Mouse (Mus musculus): ENCODE measurements around the gene Zcrb1.
A peak's percentile ranks its signal among the peaks of the same experiment; 100 is the strongest.

Zcrb1 gene

GRCm38 (mm10) chr15:93371838-93372237 lies 26.3 kb downstream of the Zcrb1 start:
- no peak for DNase-seq (ENCODE audit: low spot score in 2 of 2)

- DNase-seq (ENCODE audit: low spot score in 2 of 2) = no peak
Measured at GRCm38 (mm10) chr15:93368558-93368957, 29.6 kb downstream of the Zcrb1 start.

DNA sequence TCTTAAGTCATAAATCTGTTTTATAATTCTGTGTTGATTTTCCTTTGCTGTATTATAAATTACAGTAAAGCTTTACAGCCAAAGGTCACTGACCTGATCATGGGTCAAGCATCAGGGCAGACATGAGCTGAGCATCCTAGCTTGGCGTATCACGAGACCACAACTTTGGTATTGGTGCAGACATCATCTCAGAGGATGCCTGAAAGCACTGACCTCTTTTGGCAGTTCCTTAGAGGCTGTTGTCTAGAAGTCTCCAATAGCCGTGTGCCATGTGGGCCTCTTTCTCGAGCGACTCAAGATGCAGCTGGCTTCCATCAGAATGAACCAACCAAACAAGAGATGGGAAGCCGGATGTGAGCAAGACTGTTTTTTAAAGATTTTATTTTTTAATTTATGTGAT lies 32.6 kb downstream of the Zcrb1 start:
- DNase-seq (ENCODE audit: low spot score in 2 of 2) = no peak

DNA sequence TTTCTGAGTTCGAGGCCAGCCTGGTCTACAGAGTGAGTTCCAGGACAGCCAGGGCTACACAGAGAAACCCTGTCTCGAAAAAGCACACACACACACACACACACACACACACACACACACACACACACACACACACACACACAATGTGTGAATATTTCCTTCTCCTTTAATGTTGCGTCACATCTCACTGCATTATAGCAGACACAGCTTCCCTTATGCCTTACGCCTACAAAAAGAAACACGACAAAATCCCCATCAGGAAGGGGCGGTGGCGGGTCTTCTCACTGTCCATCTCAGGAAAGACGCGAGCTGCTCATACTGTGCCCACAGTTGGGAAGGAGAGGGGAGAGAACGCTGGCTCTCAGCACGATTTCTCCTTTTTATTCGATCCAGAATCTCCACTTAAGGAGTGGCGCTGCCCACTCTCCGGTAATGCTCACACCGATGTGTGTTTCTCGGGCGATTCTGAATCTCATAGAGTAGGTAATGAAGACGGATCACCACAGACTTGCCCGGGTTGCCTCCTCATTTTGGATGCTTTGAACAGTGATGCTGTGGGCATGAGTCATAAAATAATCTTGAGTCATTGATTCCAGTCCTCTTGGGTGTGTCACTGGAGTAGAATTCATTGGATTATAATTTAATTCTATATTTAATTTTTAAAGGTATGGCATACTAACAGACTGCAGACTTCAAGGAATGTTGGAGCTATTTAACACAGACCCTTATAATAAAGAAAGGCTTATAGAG lies 39.6 kb downstream of the Zcrb1 start:
- DNase-seq (ENCODE audit: low spot score in 2 of 2) = no peak

- DNase-seq (ENCODE audit: low spot score in 2 of 2) = no peak
Measured at GRCm38 (mm10) chr15:93340630-93341379, 57.3 kb downstream of the Zcrb1 start.

GRCm38 (mm10) chr15:93336925-93337761 lies 61.0 kb downstream of the Zcrb1 start, which contains the start of gene Yaf2:
Gene Yaf2, minus strand, starts transcription at chr15:93336935.
- peak; percentile 74 to 90 for DNase-seq (ENCODE audit: low spot score in 2 of 2)

DNA sequence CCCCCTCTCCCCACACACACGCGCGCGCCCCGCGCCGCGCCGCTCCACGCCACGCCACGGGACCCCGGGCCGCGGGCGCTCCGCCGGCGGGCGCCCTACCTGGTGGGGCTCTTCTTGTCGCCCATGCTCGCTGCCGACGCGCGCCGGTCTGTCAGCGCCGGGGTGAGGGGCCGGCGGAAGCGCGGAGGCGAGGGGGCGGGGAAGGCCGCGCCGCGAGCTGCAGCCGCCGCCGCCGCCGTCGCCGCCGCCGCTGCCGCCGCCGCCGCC lies 61.5 kb downstream of the Zcrb1 start:
- DNase-seq (ENCODE audit: low spot score in 2 of 2) = no peak

Data from spleen, postnatal 10 days (tissue).